Mouse (Mus musculus): ENCODE results near the gene Slc26a8. TPM values are rescaled to one million over a fixed set of nuclear protein-coding genes. Genes with fewer than 3 reads are reported as not detected.

Gene Slc26a8
- total RNA-seq, 1 experiment: 1.1 TPM

GRCm38 (mm10) chr17:28687354-28687753 lies 2.7 kb downstream of the Slc26a8 start:
- TF ChIP-seq HCFC1 (IDR thresholded peaks at IDR 0.05; ENCODE audit: borderline replicate concordance, insufficient read depth, low read length): no peak
- TF ChIP-seq ZC3H11A (IDR thresholded peaks at IDR 0.05; ENCODE audit: borderline replicate concordance, low read depth, low read length): no peak
- TF ChIP-seq MAFK (IDR thresholded peaks at IDR 0.05; ENCODE audit: insufficient read depth, low read depth, low read length): no peak
- TF ChIP-seq ZNF384 (IDR thresholded peaks at IDR 0.05; ENCODE audit: low read depth, low read length): no peak
- no peak for TF ChIP-seq CHD2 (IDR thresholded peaks at IDR 0.05; ENCODE audit: low read depth, low read length)
- in situ Hi-C loops (cut with MboI; ENCODE audit: low sequenced_read_pairs in 2 of 2, unreplicated experiment in 2 of 2): no loop called here
- H3K9me3 ChIP-seq (ENCODE audit: control insufficient read depth, insufficient read depth, low read depth, low read length): no peaks in the 10 kb centered on the region
- H3K4me3 ChIP-seq (ENCODE audit: insufficient read depth in 1 of 2, low read depth in 1 of 2, low read length in 2 of 2, poor library complexity in 1 of 2, severe bottlenecking in 1 of 2): no peak overlapping the region
- H3K4me1 ChIP-seq (ENCODE audit: control insufficient read depth in 2 of 2, insufficient read depth in 2 of 2, low read length in 2 of 2, poor library complexity in 1 of 2): no peaks in the 10 kb centered on the region; a peak in 2 of 4 replicates
- H3K36me3 ChIP-seq (ENCODE audit: control insufficient read depth, insufficient read depth, low read length, poor library complexity, severe bottlenecking): no peaks in the 10 kb centered on the region
- H3K27ac ChIP-seq (ENCODE audit: insufficient read depth, low read depth, low read length, poor library complexity, severe bottlenecking): no peak overlapping the region
- DNase-seq (ENCODE audit: low read depth, low spot score): no peak
- no peak overlapping the region for H3K9ac ChIP-seq (ENCODE audit: insufficient read depth, low read depth, low read length, poor library complexity, severe bottlenecking)

GRCm38 (mm10) chr17:28684631-28685030 lies 5.4 kb downstream of the Slc26a8 start:
- no peak for TF ChIP-seq HCFC1 (IDR thresholded peaks at IDR 0.05; ENCODE audit: borderline replicate concordance, insufficient read depth, low read length)
- TF ChIP-seq MAFK (IDR thresholded peaks at IDR 0.05; ENCODE audit: insufficient read depth, low read depth, low read length): no peak
- TF ChIP-seq ZC3H11A (IDR thresholded peaks at IDR 0.05; ENCODE audit: borderline replicate concordance, low read depth, low read length): no peak
- no peak for TF ChIP-seq ZNF384 (IDR thresholded peaks at IDR 0.05; ENCODE audit: low read depth, low read length)
- no peak for TF ChIP-seq CHD2 (IDR thresholded peaks at IDR 0.05; ENCODE audit: low read depth, low read length)
- DNase-seq (ENCODE audit: low read depth, low spot score): no peak
- Histone ChIP-seq H3K4me1 (ENCODE audit: control insufficient read depth in 2 of 2, insufficient read depth in 2 of 2, low read length in 2 of 2, poor library complexity in 1 of 2) (no peaks in the 10 kb centered on the region; a peak in 1 of 4 replicates), H3K27ac (ENCODE audit: insufficient read depth, low read depth, low read length, poor library complexity, severe bottlenecking) (no peak overlapping the region), H3K9me3 (ENCODE audit: control insufficient read depth, insufficient read depth, low read depth, low read length) (no peaks in the 10 kb centered on the region), H3K9ac (ENCODE audit: insufficient read depth, low read depth, low read length, poor library complexity, severe bottlenecking) (peak overlapping the region; percentile 49; the same call in 1 of the 2 replicates), H3K4me3 (ENCODE audit: insufficient read depth in 1 of 2, low read depth in 1 of 2, low read length in 2 of 2, poor library complexity in 1 of 2, severe bottlenecking in 1 of 2) (peak overlapping the region; percentile 30 to 31; a peak in 1 of 4 replicates), H3K36me3 (ENCODE audit: control insufficient read depth, insufficient read depth, low read length, poor library complexity, severe bottlenecking) (no peaks in the 10 kb centered on the region)
- in situ Hi-C loops (cut with MboI; ENCODE audit: low sequenced_read_pairs in 2 of 2, unreplicated experiment in 2 of 2): no loop called here

DNA sequence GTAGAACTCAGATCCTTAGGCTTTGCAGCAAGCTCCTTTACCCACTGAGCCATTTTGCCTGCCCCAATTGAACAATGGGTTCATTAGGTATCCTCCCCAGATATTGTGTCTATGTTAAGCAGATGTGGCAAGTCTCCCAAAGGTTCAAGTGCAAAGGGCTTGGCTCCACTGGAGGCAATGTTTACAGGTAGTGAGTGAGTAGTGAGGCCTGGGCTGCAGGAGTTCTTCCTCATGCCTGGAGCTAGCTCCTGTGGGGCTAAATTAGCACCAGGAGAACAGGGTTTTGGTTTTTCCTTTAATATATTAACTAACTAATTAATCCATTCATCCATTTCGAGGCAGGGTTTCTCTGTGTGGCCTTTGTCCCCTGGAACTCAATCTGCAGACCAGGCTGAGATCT lies 6.4 kb downstream of the Slc26a8 start:
- Histone ChIP-seq H3K4me1 (ENCODE audit: control insufficient read depth in 2 of 2, insufficient read depth in 2 of 2, low read length in 2 of 2, poor library complexity in 1 of 2) (no peaks in the 10 kb centered on the region; a peak in 1 of 4 replicates), H3K9ac (ENCODE audit: insufficient read depth, low read depth, low read length, poor library complexity, severe bottlenecking) (no peak overlapping the region), H3K4me3 (ENCODE audit: insufficient read depth in 1 of 2, low read depth in 1 of 2, low read length in 2 of 2, poor library complexity in 1 of 2, severe bottlenecking in 1 of 2) (no peak overlapping the region), H3K9me3 (ENCODE audit: control insufficient read depth, insufficient read depth, low read depth, low read length) (no peaks in the 10 kb centered on the region), H3K36me3 (ENCODE audit: control insufficient read depth, insufficient read depth, low read length, poor library complexity, severe bottlenecking) (no peaks in the 10 kb centered on the region), H3K27ac (ENCODE audit: insufficient read depth, low read depth, low read length, poor library complexity, severe bottlenecking) (no peak overlapping the region)
- TF ChIP-seq ZNF384 (IDR thresholded peaks at IDR 0.05; ENCODE audit: low read depth, low read length) (no peak), ZC3H11A (IDR thresholded peaks at IDR 0.05; ENCODE audit: borderline replicate concordance, low read depth, low read length) (no peak), HCFC1 (IDR thresholded peaks at IDR 0.05; ENCODE audit: borderline replicate concordance, insufficient read depth, low read length) (no peak)
- in situ Hi-C loops (cut with MboI; ENCODE audit: low sequenced_read_pairs in 2 of 2, unreplicated experiment in 2 of 2): no loop called here
- no peak for DNase-seq (ENCODE audit: low read depth, low spot score)

- no peak for DNase-seq (ENCODE audit: low read depth, low spot score)
- TF ChIP-seq ZC3H11A (IDR thresholded peaks at IDR 0.05; ENCODE audit: borderline replicate concordance, low read depth, low read length) (no peak), ZNF384 (IDR thresholded peaks at IDR 0.05; ENCODE audit: low read depth, low read length) (no peak), MAFK (IDR thresholded peaks at IDR 0.05; ENCODE audit: insufficient read depth, low read depth, low read length) (no peak), HCFC1 (IDR thresholded peaks at IDR 0.05; ENCODE audit: borderline replicate concordance, insufficient read depth, low read length) (no peak), CHD2 (IDR thresholded peaks at IDR 0.05; ENCODE audit: low read depth, low read length) (no peak)
- Histone ChIP-seq H3K36me3 (ENCODE audit: control insufficient read depth, insufficient read depth, low read length, poor library complexity, severe bottlenecking) (no peaks in the 10 kb centered on the region), H3K9ac (ENCODE audit: insufficient read depth, low read depth, low read length, poor library complexity, severe bottlenecking) (no peak overlapping the region), H3K9me3 (ENCODE audit: control insufficient read depth, insufficient read depth, low read depth, low read length) (no peaks in the 10 kb centered on the region), H3K27ac (ENCODE audit: insufficient read depth, low read depth, low read length, poor library complexity, severe bottlenecking) (no peak overlapping the region), H3K4me3 (ENCODE audit: insufficient read depth in 1 of 2, low read depth in 1 of 2, low read length in 2 of 2, poor library complexity in 1 of 2, severe bottlenecking in 1 of 2) (no peak overlapping the region), H3K4me1 (ENCODE audit: control insufficient read depth in 2 of 2, insufficient read depth in 2 of 2, low read length in 2 of 2, poor library complexity in 1 of 2) (no peaks in the 10 kb centered on the region)
- in situ Hi-C loops (cut with MboI; ENCODE audit: low sequenced_read_pairs in 2 of 2, unreplicated experiment in 2 of 2): no loop called here
Measured at GRCm38 (mm10) chr17:28682311-28683084, 7.5 kb downstream of the Slc26a8 start.

All from ES-E14 (cell line).